Mouse (Mus musculus) limb, embryonic 15.5 days (tissue): ENCODE measurements around the gene Pou3f1. TPM values are rescaled to one million over a fixed set of nuclear protein-coding genes. Genes with fewer than 3 reads are reported as not detected.
A peak's percentile ranks its signal among the peaks of the same experiment; 100 is the strongest.

Experiments
- ATAC-seq: fragments of 200-750 bp; cut with Nextera tagmentation; 2 replicates; pipeline ENCODE4 v1.8.0; 2017; ENCODE audit warnings: low read depth, moderate TSS enrichment; ENCODE audit not compliant: insufficient number of reproducible peaks, low FRiP score, low TSS enrichment
- H3K27ac ChIP-seq: fragments of 300-500 bp; sonication (generic); 2 replicates; pipeline ENCODE4 v1.5.1; 2015; ENCODE audit warnings: moderate library complexity, mild to moderate bottlenecking, inconsistent platforms
- H3K27me3 ChIP-seq: fragments of 300-500 bp; sonication (generic); 2 replicates; pipeline ENCODE4 v1.6.1; 2015; ENCODE audit warnings: inconsistent platforms
- H3K36me3 ChIP-seq: fragments of 300-500 bp; sonication (generic); 2 replicates; pipeline ENCODE4 v1.6.1; 2015; ENCODE audit warnings: inconsistent platforms
- H3K4me1 ChIP-seq: fragments of 300-500 bp; sonication (generic); 2 replicates; pipeline ENCODE4 v1.6.1; 2015; ENCODE audit warnings: inconsistent platforms
- H3K4me2 ChIP-seq: fragments of 300-500 bp; sonication (generic); 2 replicates; pipeline ENCODE4 v1.6.1; 2015; ENCODE audit warnings: mild to moderate bottlenecking, inconsistent platforms
- H3K4me3 ChIP-seq: fragments of 300-500 bp; sonication (generic); 2 replicates; pipeline ENCODE4 v1.5.1; 2015; ENCODE audit warnings: mild to moderate bottlenecking, inconsistent platforms
- H3K9ac ChIP-seq: fragments of 300-500 bp; sonication (generic); 2 replicates; pipeline ENCODE4 v1.6.1; 2015; ENCODE audit warnings: inconsistent platforms
- H3K9me3 ChIP-seq: fragments of 300-500 bp; sonication (generic); 2 replicates; pipeline ENCODE4 v1.6.1; 2016; ENCODE audit warnings: inconsistent platforms
- WGBS: fragments of 180-500 bp; shearing (Covaris S2); methylation state at CpG from one replicate; pipeline ENCODE4 v1.1.7; 2015; 5-methylcytosine and 5-hydroxymethylcytosine counted together
- polyA plus RNA-seq: library from polyadenylated mRNA; unstranded; fragments of >200 nt; fragmentation: Nextera tagmentation; extraction: Ambion mirVana; gene quantifications from 2 replicates; pipeline ENCODE4 v1.2.1, GENCODE M21; 2015

Gene Pou3f1
- polyA plus RNA-seq = 1.1 and 1.7 TPM in 2 replicates

- under 1% methylated on average over 15 of the region's 15 CpGs for WGBS
- no peak within 1 kb of the TSS for H3K27ac ChIP-seq
These were observed at the start of gene Pou3f1 for GRCm38 (mm10) chr4:124656518-124656853. Gene Pou3f1, plus strand, starts transcription at chr4:124656807.

GRCm38 (mm10) chr4:124607166-124607565 is 49.4 kb upstream of the Pou3f1 start:
- H3K4me3 ChIP-seq = no peak overlapping the region
- ATAC-seq = no peak
- H3K27me3 ChIP-seq = peaks cover 26% of the 10 kb centered on the region
- H3K4me2 ChIP-seq = no peak overlapping the region
- no peak overlapping the region for H3K9ac ChIP-seq
- no peak overlapping the region for H3K27ac ChIP-seq
- 0 out of 2 replicates have a peak, but pooled peaks cover 3% of the 10 kb centered on the region for H3K4me1 ChIP-seq
- H3K36me3 ChIP-seq = no peaks in the 10 kb centered on the region
- no peaks in the 10 kb centered on the region for H3K9me3 ChIP-seq
- 57% methylated on average over 8 of the region's 8 CpGs for WGBS

More at GRCm38 (mm10) chr4:124656518-124656853, at the start of gene Pou3f1:
- Histone ChIP-seq H3K9ac (peak within 1 kb of the TSS; percentile 23; the same call in 1 of the 2 replicates), H3K27me3 (peaks cover 92% of the 10 kb centered on the region), H3K4me1 (peaks cover 40% of the 10 kb centered on the region), H3K4me3 (peak within 1 kb of the TSS; percentile 65), H3K36me3 (no peaks in the 10 kb centered on the region), H3K4me2 (peak within 1 kb of the TSS; percentile 99), H3K9me3 (no peaks in the 10 kb centered on the region)
- ATAC-seq = no peak

GRCm38 (mm10) chr4:124610066-124610465 is 46.5 kb upstream of the Pou3f1 start:
- Histone ChIP-seq H3K4me1 (peaks cover under 1% of the 10 kb centered on the region; the same call in 1 of the 2 replicates), H3K4me2 (no peak overlapping the region), H3K4me3 (no peak overlapping the region), H3K27ac (no peak overlapping the region), H3K9me3 (no peaks in the 10 kb centered on the region), H3K27me3 (peaks cover 10% of the 10 kb centered on the region; the same call in 1 of the 2 replicates), H3K36me3 (no peaks in the 10 kb centered on the region), H3K9ac (no peak overlapping the region)
- 65% methylated on average over 2 of the region's 2 CpGs for WGBS
- ATAC-seq = no peak

GRCm38 (mm10) chr4:124610703-124611102 is 45.9 kb upstream of the Pou3f1 start, which contains the start of gene 3100002H09Rik:
Gene 3100002H09Rik, minus strand, starts transcription at chr4:124610803.
- H3K9ac ChIP-seq = no peak within 1 kb of the TSS
- no peak within 1 kb of the TSS for H3K4me2 ChIP-seq
- no peak within 1 kb of the TSS for H3K27ac ChIP-seq
- WGBS = 81% methylated on average over 2 of the region's 2 CpGs
- H3K4me1 ChIP-seq = peaks cover 5% of the 10 kb centered on the region; the same call in 1 of the 2 replicates
- no peaks in the 10 kb centered on the region for H3K36me3 ChIP-seq
- H3K9me3 ChIP-seq = no peaks in the 10 kb centered on the region
- peaks cover 5% of the 10 kb centered on the region; the same call in 1 of the 2 replicates for H3K27me3 ChIP-seq
- no peak for ATAC-seq
- H3K4me3 ChIP-seq = no peak within 1 kb of the TSS

- Histone ChIP-seq H3K9me3 (no peaks in the 10 kb centered on the region), H3K27me3 (peaks cover 9% of the 10 kb centered on the region; the same call in 1 of the 2 replicates), H3K27ac (no peak overlapping the region), H3K36me3 (no peaks in the 10 kb centered on the region), H3K4me3 (no peak overlapping the region), H3K4me2 (no peak overlapping the region), H3K4me1 (peaks cover 9% of the 10 kb centered on the region; the same call in 1 of the 2 replicates), H3K9ac (no peak overlapping the region)
- no peak for ATAC-seq
- 79% methylated on average over 4 of the region's 4 CpGs for WGBS
These were observed 44.8 kb upstream of the Pou3f1 start for GRCm38 (mm10) chr4:124611768-124612167.

GRCm38 (mm10) chr4:124614189-124614588 is 42.4 kb upstream of the Pou3f1 start:
- Histone ChIP-seq H3K9ac (no peak overlapping the region), H3K4me1 (peaks cover 9% of the 10 kb centered on the region; the same call in 1 of the 2 replicates), H3K9me3 (no peaks in the 10 kb centered on the region), H3K27me3 (peaks cover 14% of the 10 kb centered on the region; the same call in 1 of the 2 replicates), H3K36me3 (no peaks in the 10 kb centered on the region), H3K27ac (no peak overlapping the region), H3K4me3 (no peak overlapping the region), H3K4me2 (no peak overlapping the region)
- WGBS = 0% methylated on average over 1 of the region's 1 CpGs
- ATAC-seq = no peak

- no peak overlapping the region for H3K27ac ChIP-seq
- no peak overlapping the region for H3K4me3 ChIP-seq
- no peaks in the 10 kb centered on the region for H3K9me3 ChIP-seq
- peaks cover 18% of the 10 kb centered on the region; the same call in 1 of the 2 replicates for H3K27me3 ChIP-seq
- 18% methylated on average over 14 of the region's 14 CpGs for WGBS
- H3K4me2 ChIP-seq = no peak overlapping the region
- H3K9ac ChIP-seq = no peak overlapping the region
- peaks cover 9% of the 10 kb centered on the region; the same call in 1 of the 2 replicates for H3K4me1 ChIP-seq
- no peak for ATAC-seq
- no peaks in the 10 kb centered on the region for H3K36me3 ChIP-seq
These were observed 41.1 kb upstream of the Pou3f1 start for GRCm38 (mm10) chr4:124615406-124615960.

GRCm38 (mm10) chr4:124615986-124616385 is 40.6 kb upstream of the Pou3f1 start:
- no peaks in the 10 kb centered on the region for H3K9me3 ChIP-seq
- H3K4me2 ChIP-seq = no peak overlapping the region
- no peak overlapping the region for H3K9ac ChIP-seq
- WGBS = 25% methylated on average over 9 of the region's 9 CpGs
- no peak overlapping the region for H3K4me3 ChIP-seq
- H3K4me1 ChIP-seq = peaks cover 9% of the 10 kb centered on the region; the same call in 1 of the 2 replicates
- H3K27ac ChIP-seq = no peak overlapping the region
- H3K27me3 ChIP-seq = peaks cover 18% of the 10 kb centered on the region; the same call in 1 of the 2 replicates
- no peaks in the 10 kb centered on the region for H3K36me3 ChIP-seq
- no peak for ATAC-seq

- Histone ChIP-seq H3K27me3 (peaks cover 18% of the 10 kb centered on the region; the same call in 1 of the 2 replicates), H3K9me3 (no peaks in the 10 kb centered on the region), H3K27ac (no peak overlapping the region), H3K4me1 (peaks cover 11% of the 10 kb centered on the region), H3K4me3 (no peak overlapping the region), H3K36me3 (no peaks in the 10 kb centered on the region), H3K4me2 (no peak overlapping the region), H3K9ac (no peak overlapping the region)
- 13% methylated on average over 1 of the region's 1 CpGs for WGBS
- ATAC-seq = no peak
These were observed 40.0 kb upstream of the Pou3f1 start for GRCm38 (mm10) chr4:124616636-124617035.

- WGBS = 11% methylated on average over 16 of the region's 16 CpGs
- Histone ChIP-seq H3K4me2 (no peak overlapping the region), H3K9ac (no peak overlapping the region), H3K36me3 (no peaks in the 10 kb centered on the region), H3K27ac (no peak overlapping the region), H3K4me1 (peaks cover 13% of the 10 kb centered on the region), H3K27me3 (peaks cover 13% of the 10 kb centered on the region; the same call in 1 of the 2 replicates), H3K9me3 (no peaks in the 10 kb centered on the region), H3K4me3 (no peak overlapping the region)
- ATAC-seq = no peak
These were observed 38.0 kb upstream of the Pou3f1 start for GRCm38 (mm10) chr4:124618599-124618998.

GRCm38 (mm10) chr4:124621406-124621805 is 35.2 kb upstream of the Pou3f1 start:
- 56% methylated on average over 11 of the region's 11 CpGs for WGBS
- Histone ChIP-seq H3K36me3 (no peaks in the 10 kb centered on the region), H3K27ac (no peak overlapping the region), H3K9me3 (no peaks in the 10 kb centered on the region), H3K4me2 (no peak overlapping the region), H3K4me3 (no peak overlapping the region), H3K27me3 (0 out of 2 replicates have a peak, but pooled peaks cover 8% of the 10 kb centered on the region), H3K4me1 (peaks cover 12% of the 10 kb centered on the region), H3K9ac (no peak overlapping the region)
- ATAC-seq = no peak; the same call in 1 of the 2 replicates

- Histone ChIP-seq H3K9me3 (no peaks in the 10 kb centered on the region), H3K4me1 (peaks cover 15% of the 10 kb centered on the region), H3K36me3 (no peaks in the 10 kb centered on the region), H3K4me3 (no peak overlapping the region), H3K27ac (no peak overlapping the region), H3K27me3 (0 out of 2 replicates have a peak, but pooled peaks cover 8% of the 10 kb centered on the region), H3K9ac (no peak overlapping the region), H3K4me2 (no peak overlapping the region)
- no peak for ATAC-seq
- 85% methylated on average over 5 of the region's 5 CpGs for WGBS
These were observed 34.0 kb upstream of the Pou3f1 start for GRCm38 (mm10) chr4:124622566-124622965.
